7 mouse cellular contexts compared by ENCODE assay signal in genomic region chr8:11556691-11557423, GRCm38 (mm10). TPM values are rescaled to one million over a fixed set of nuclear protein-coding genes. Genes with fewer than 3 reads are reported as not detected.
DNase-seq lines count a peak whose midpoint lies in the region; ATAC-seq and TF ChIP-seq lines count a peak whose summit lies in the region.

No protein-coding gene starts in this region.

- H3K27me3 ChIP-seq in limb, embryonic 13.5 days: no peaks in the 10 kb centered on the region
- H3K27me3 ChIP-seq in midbrain, postnatal 0 days (ENCODE audit: insufficient read depth, low read length): no peaks in the 10 kb centered on the region

- H3K4me3 ChIP-seq in limb, embryonic 13.5 days: peak overlapping the region; percentile 97
- H3K4me3 ChIP-seq in midbrain, postnatal 0 days (ENCODE audit: low read depth, low read length): peak overlapping the region; percentile 78

- WGBS in limb, embryonic 13.5 days: under 1% methylated on average over 77 of the region's 85 CpGs
- under 1% methylated on average over 61 of the region's 85 CpGs for WGBS in midbrain, postnatal 0 days

- H3K9me3 ChIP-seq in limb, embryonic 13.5 days: no peaks in the 10 kb centered on the region
- H3K9me3 ChIP-seq in midbrain, postnatal 0 days (ENCODE audit: low read length): no peaks in the 10 kb centered on the region

- peak; percentile 34 for DNase-seq in T-cell, adult 2 months (ENCODE audit: low spot score)
- DNase-seq in cerebellum, postnatal 10 days: peak; percentile 77
- peak; percentile 46 for DNase-seq in gastrocnemius, postnatal 25 days
- peak; percentile 64 for DNase-seq in kidney, adult 18-20 months
- DNase-seq in midbrain, postnatal 0 days (ENCODE audit: low spot score): peak; percentile 47
- DNase-seq in spleen, postnatal 36 days (ENCODE audit: low spot score in 2 of 2): peak; percentile 63

- H3K9ac ChIP-seq in limb, embryonic 13.5 days: peak overlapping the region; percentile 98
- peak overlapping the region; percentile 85 for H3K9ac ChIP-seq in midbrain, postnatal 0 days (replicated peaks; ENCODE audit: low read length, poor library complexity, severe bottlenecking)

- no peak for TF ChIP-seq CTCF in midbrain, postnatal 0 days (IDR thresholded peaks at IDR 0.05)

- peaks cover 30% of the 10 kb centered on the region for H3K4me1 ChIP-seq in limb, embryonic 13.5 days
- H3K4me1 ChIP-seq in midbrain, postnatal 0 days (ENCODE audit: insufficient read depth, low read length): peaks cover 4% of the 10 kb centered on the region; the same call in 1 of the 2 replicates

- no peak for ATAC-seq in limb, embryonic 13.5 days (ENCODE audit: low FRiP score, low read depth)
- ATAC-seq in midbrain, postnatal 0 days (ENCODE audit: low FRiP score): no peak

- peaks cover 8% of the 10 kb centered on the region for H3K36me3 ChIP-seq in limb, embryonic 13.5 days
- H3K36me3 ChIP-seq in midbrain, postnatal 0 days (ENCODE audit: insufficient read depth, low read length): peaks cover 6% of the 10 kb centered on the region

- peak overlapping the region; percentile 74 for H3K4me2 ChIP-seq in limb, embryonic 13.5 days (replicated peaks)
- peak overlapping the region; percentile 82 for H3K4me2 ChIP-seq in midbrain, postnatal 0 days (ENCODE audit: low read depth, low read length, poor library complexity, severe bottlenecking)

- H3K27ac ChIP-seq in limb, embryonic 13.5 days: peak overlapping the region; percentile 99
- H3K27ac ChIP-seq in midbrain, postnatal 0 days (ENCODE audit: low read depth, low read length): peak overlapping the region; percentile 81

RNA-seq across cellular contexts. Expression of gene Ing1, which starts 1.5 kb away (rescaled TPM):
- total RNA-seq in gastrocnemius, postnatal 25 days (2021): 10 to 100 TPM; 16.7 to 16.9 TPM
- polyA plus RNA-seq in limb, embryonic 13.5 days (2015; fragmentation: Nextera tagmentation; extraction: Ambion mirVana): 37.9 and 42.5 TPM in 2 replicates
- total RNA-seq in midbrain, postnatal 0 days (2014; rRNA removed): 17.8 and 20.7 TPM in 2 replicates
- 36.2 and 39.0 TPM in 2 replicates for polyA plus RNA-seq in midbrain, postnatal 0 days (2015; fragmentation: Nextera tagmentation; extraction: Ambion mirVana)

RNA-seq across cellular contexts. Expression of gene Cars2, which starts 6.3 kb away (rescaled TPM):
- 10 to 100 TPM; 14.7 to 15.0 TPM for total RNA-seq in gastrocnemius, postnatal 25 days (2021)
- 23.3 and 25.3 TPM in 2 replicates for polyA plus RNA-seq in limb, embryonic 13.5 days (2015; fragmentation: Nextera tagmentation; extraction: Ambion mirVana)
- total RNA-seq in midbrain, postnatal 0 days (2014; rRNA removed): 35.5 and 39.3 TPM in 2 replicates
- 19.5 and 20.1 TPM in 2 replicates for polyA plus RNA-seq in midbrain, postnatal 0 days (2015; fragmentation: Nextera tagmentation; extraction: Ambion mirVana)

RNA-seq across cellular contexts. Expression of gene Naxd, which starts 59.6 kb away (rescaled TPM):
- total RNA-seq in gastrocnemius, postnatal 25 days (2021): 10 to 100 TPM; 26.3 to 28.9 TPM
- polyA plus RNA-seq in limb, embryonic 13.5 days (2015; fragmentation: Nextera tagmentation; extraction: Ambion mirVana): 128 and 132 TPM in 2 replicates
- 88.6 and 89.7 TPM in 2 replicates for total RNA-seq in midbrain, postnatal 0 days (2014; rRNA removed)
- polyA plus RNA-seq in midbrain, postnatal 0 days (2015; fragmentation: Nextera tagmentation; extraction: Ambion mirVana): 106 and 118 TPM in 2 replicates
